Mouse (Mus musculus) myocyte (in vitro differentiated cells): ENCODE data around the gene Wdr72.

Source experiments
- CEBPB ChIP-seq: IDR thresholded peaks from 2 replicates; pipeline ENCODE4 v1.6.1; 2011; ENCODE audit warnings: mild to moderate bottlenecking, moderate library complexity; ENCODE audit not compliant: poor library complexity, insufficient read depth, severe bottlenecking
- E2F4 ChIP-seq: IDR thresholded peaks from one replicate; pipeline ENCODE4 v1.6.1; 2011; ENCODE audit warnings: mild to moderate bottlenecking, control low read depth, moderate library complexity; ENCODE audit not compliant: insufficient read depth
- MAX ChIP-seq: IDR thresholded peaks from one replicate; pipeline ENCODE4 v1.6.1; 2011; ENCODE audit warnings: low read depth, mild to moderate bottlenecking, control low read depth
- MYOD1 ChIP-seq, 3 experiments: IDR thresholded peaks; one replicate each; pipeline ENCODE4 v1.6.1; 2011; ENCODE audit warnings: control low read depth in 2 of 3, low read depth in 2 of 3, mild to moderate bottlenecking in 2 of 3, moderate library complexity in 1 of 3; ENCODE audit not compliant: insufficient read length in 2 of 3, control insufficient read depth in 1 of 3
- MYOG ChIP-seq, 3 experiments: IDR thresholded peaks; one replicate each; pipeline ENCODE4 v1.6.1; 2011; ENCODE audit warnings: control low read depth in 2 of 3, low read depth in 2 of 3, mild to moderate bottlenecking in 2 of 3; ENCODE audit not compliant: insufficient read length in 2 of 3, control insufficient read depth in 1 of 3, insufficient read depth in 1 of 3
- POLR2A ChIP-seq: IDR thresholded peaks from one replicate; pipeline ENCODE4 v1.6.1; 2011; ENCODE audit warnings: low read depth, mild to moderate bottlenecking, control low read depth, moderate library complexity; ENCODE audit not compliant: insufficient read length
- POLR2AphosphoS2 ChIP-seq: IDR thresholded peaks from one replicate; pipeline ENCODE4 v1.6.1; 2011; ENCODE audit warnings: low read depth, control low read depth; ENCODE audit not compliant: insufficient read length
- REST ChIP-seq: IDR thresholded peaks from one replicate; pipeline ENCODE4 v1.6.1; 2011; ENCODE audit warnings: mild to moderate bottlenecking, control low read depth, moderate library complexity; ENCODE audit not compliant: insufficient read depth, insufficient read length
- TCF12 ChIP-seq: IDR thresholded peaks from one replicate; pipeline ENCODE4 v1.6.1; 2011; ENCODE audit warnings: mild to moderate bottlenecking, control low read depth; ENCODE audit not compliant: poor library complexity, insufficient read depth, severe bottlenecking
- TCF3 ChIP-seq: IDR thresholded peaks from one replicate; pipeline ENCODE4 v1.6.1; 2011; ENCODE audit warnings: low read depth, control low read depth; ENCODE audit not compliant: insufficient read length
- USF1 ChIP-seq: IDR thresholded peaks from one replicate; pipeline ENCODE4 v1.6.1; 2011; ENCODE audit warnings: low read depth, mild to moderate bottlenecking, control low read depth, moderate library complexity

- TF ChIP-seq USF1 (no peak), E2F4 (no peak), MYOD1 (IDR thresholded peaks at IDR 0.05; ENCODE audit: control insufficient read depth in 1 of 3, insufficient read length in 2 of 3, low read depth in 2 of 3) (no peak), POLR2A (no peak), TCF12 (no peak), REST (no peak), TCF3 (no peak), CEBPB (no peak), POLR2AphosphoS2 (no peak), MAX (no peak), MYOG (IDR thresholded peaks at IDR 0.05; ENCODE audit: control insufficient read depth in 1 of 3, insufficient read depth in 1 of 3, insufficient read length in 2 of 3, low read depth in 2 of 3) (no peak)
Measured at GRCm38 (mm10) chr9:74248084-74248483, 137.9 kb downstream of the Wdr72 start.
